Mouse (Mus musculus) liver, postnatal 0 days (tissue): ENCODE results near the gene Dusp28. TPM values are rescaled to one million over a fixed set of nuclear protein-coding genes. Genes with fewer than 3 reads are reported as not detected.

Source experiments
- ATAC-seq: fragments of 200-750 bp; cut with Nextera tagmentation; 2 replicates; pipeline ENCODE4 v1.8.0; 2017; ENCODE audit warnings: mild to moderate bottlenecking, moderate library complexity
- DNase-seq: peaks from one replicate; pipeline ENCODE4 v3.0.0-alpha.2; 2016
- H3K27ac ChIP-seq: fragments of 300-500 bp; sonication (generic); 2 replicates; pipeline ENCODE4 v1.5.1; 2014; ENCODE audit warnings: antibody characterized with exemption, moderate library complexity, mild to moderate bottlenecking, low read depth
- H3K27me3 ChIP-seq: fragments of 300-500 bp; sonication (generic); 2 replicates; pipeline ENCODE4 v1.6.1; 2014; ENCODE audit warnings: low read length, control low read depth, mixed read lengths; ENCODE audit not compliant: insufficient read depth
- H3K36me3 ChIP-seq: fragments of 300-500 bp; sonication (generic); replicated peaks from 2 replicates; pipeline ENCODE4 v1.6.1; 2014; ENCODE audit warnings: mild to moderate bottlenecking, control low read depth, low read length, moderate library complexity, mixed read lengths; ENCODE audit not compliant: insufficient read depth
- H3K4me1 ChIP-seq: fragments of 300-500 bp; sonication (generic); 2 replicates; pipeline ENCODE4 v1.6.1; 2014; ENCODE audit warnings: antibody characterized with exemption, mild to moderate bottlenecking, control low read depth; ENCODE audit not compliant: insufficient read depth
- H3K4me2 ChIP-seq: fragments of 300-500 bp; sonication (generic); 2 replicates; pipeline ENCODE4 v1.6.1; 2014; ENCODE audit warnings: low read depth, mild to moderate bottlenecking, low read length, moderate library complexity, mixed read lengths
- H3K4me3 ChIP-seq: fragments of 300-500 bp; sonication (generic); 2 replicates; pipeline ENCODE4 v1.5.1; 2014; ENCODE audit warnings: low read depth, low read length
- H3K9ac ChIP-seq: fragments of 300-500 bp; sonication (generic); replicated peaks from 2 replicates; pipeline ENCODE4 v1.6.1; 2014; ENCODE audit warnings: mild to moderate bottlenecking, moderate library complexity
- H3K9me3 ChIP-seq: fragments of 300-500 bp; sonication (generic); 2 replicates; pipeline ENCODE4 v1.6.1; 2016; ENCODE audit warnings: mild to moderate bottlenecking, control low read depth, low read length, mixed read lengths
- CTCF ChIP-seq: sonication (generic); IDR thresholded peaks from 2 replicates; pipeline ENCODE4 v1.5.1; 2016; ENCODE audit warnings: antibody characterized with exemption, low read depth
- EP300 ChIP-seq: IDR thresholded peaks from 2 replicates; pipeline ENCODE4 v1.6.1; 2016; ENCODE audit warnings: antibody characterized with exemption, low read depth, mild to moderate bottlenecking
- WGBS: fragments of 180-500 bp; shearing (Covaris S2); extraction: QIAGEN DNeasy Blood & Tissue Kit; methylation state at CpG from one replicate; pipeline ENCODE4 v1.1.7; 2014; ENCODE audit not compliant: insufficient replicate concordance; 5-methylcytosine and 5-hydroxymethylcytosine counted together
- polyA plus RNA-seq: library from polyadenylated mRNA; unstranded; fragments of >200 nt; fragmentation: Nextera tagmentation; extraction: Ambion mirVana; gene quantifications from 2 replicates; pipeline ENCODE4 v1.2.1, GENCODE M21; 2015

Dusp28 gene
- 17.4 and 20.2 TPM in 2 replicates for polyA plus RNA-seq

GRCm38 (mm10) chr1:92906779-92907631 lies at the start of gene Dusp28:
Gene Dusp28 (plus strand): TSS chr1:92906981.
- H3K4me2 ChIP-seq, result peak within 1 kb of the TSS; percentile 89
- peak; percentile 96 for DNase-seq
- no peaks in the 10 kb centered on the region; the same call in 1 of the 2 replicates for H3K27me3 ChIP-seq
- H3K9me3 ChIP-seq, result no peaks in the 10 kb centered on the region
- peak; percentile 89 for ATAC-seq
- peak within 1 kb of the TSS; percentile 79 for H3K4me3 ChIP-seq
- TF ChIP-seq CTCF (peak; percentile 80), EP300 (no peak; the same call in 1 of the 2 replicates)
- H3K9ac ChIP-seq, result peak within 1 kb of the TSS; percentile 83
- H3K36me3 ChIP-seq, result peaks cover 3% of the 10 kb centered on the region; the same call in 1 of the 2 replicates
- under 1% methylated on average over 80 of the region's 81 CpGs for WGBS
- H3K27ac ChIP-seq, result peak within 1 kb of the TSS; percentile 96
- peaks cover 45% of the 10 kb centered on the region for H3K4me1 ChIP-seq

GRCm38 (mm10) chr1:92861503-92861902 lies 45.3 kb upstream of the Dusp28 start:
- ATAC-seq (no peak), DNase-seq (no peak)
- no peaks in the 10 kb centered on the region for H3K36me3 ChIP-seq
- no peak overlapping the region for H3K4me3 ChIP-seq
- H3K4me2 ChIP-seq, result no peak overlapping the region
- no peaks in the 10 kb centered on the region for H3K27me3 ChIP-seq
- H3K9ac ChIP-seq, result no peak overlapping the region
- no peaks in the 10 kb centered on the region for H3K4me1 ChIP-seq
- 66% methylated on average over 6 of the region's 6 CpGs for WGBS
- no peaks in the 10 kb centered on the region for H3K9me3 ChIP-seq
- no peak overlapping the region for H3K27ac ChIP-seq
- TF ChIP-seq CTCF (no peak), EP300 (no peak)

GRCm38 (mm10) chr1:92863268-92863667 lies 43.5 kb upstream of the Dusp28 start:
- no peaks in the 10 kb centered on the region for H3K27me3 ChIP-seq

GRCm38 (mm10) chr1:92866170-92866569 lies 40.6 kb upstream of the Dusp28 start:
- ATAC-seq (no peak), DNase-seq (no peak)
- Histone ChIP-seq H3K4me3 (no peak overlapping the region), H3K36me3 (no peaks in the 10 kb centered on the region), H3K4me2 (no peak overlapping the region), H3K9ac (no peak overlapping the region), H3K4me1 (no peaks in the 10 kb centered on the region), H3K9me3 (no peaks in the 10 kb centered on the region), H3K27me3 (no peaks in the 10 kb centered on the region), H3K27ac (no peak overlapping the region)
- 57% methylated on average over 2 of the region's 2 CpGs for WGBS
- TF ChIP-seq EP300 (no peak), CTCF (no peak)

More at GRCm38 (mm10) chr1:92863268-92863667, 43.5 kb upstream of the Dusp28 start:
- no peaks in the 10 kb centered on the region for H3K36me3 ChIP-seq
- no peak for TF ChIP-seq CTCF
- no peak for ATAC-seq
- DNase-seq, result no peak
- H3K4me1 ChIP-seq, result no peaks in the 10 kb centered on the region
- no peak overlapping the region for H3K4me2 ChIP-seq
- no peak overlapping the region for H3K27ac ChIP-seq
- WGBS, result 70% methylated on average over 4 of the region's 4 CpGs
- no peaks in the 10 kb centered on the region for H3K9me3 ChIP-seq
- no peak overlapping the region for H3K9ac ChIP-seq
- no peak overlapping the region for H3K4me3 ChIP-seq

GRCm38 (mm10) chr1:92869985-92870384 lies 36.8 kb upstream of the Dusp28 start:
- no peak overlapping the region for H3K27ac ChIP-seq
- H3K4me2 ChIP-seq, result no peak overlapping the region
- no peak overlapping the region for H3K9ac ChIP-seq
- no peaks in the 10 kb centered on the region for H3K36me3 ChIP-seq
- DNase-seq (no peak), ATAC-seq (no peak)
- no peaks in the 10 kb centered on the region for H3K9me3 ChIP-seq
- no peaks in the 10 kb centered on the region for H3K27me3 ChIP-seq
- 64% methylated on average over 2 of the region's 2 CpGs for WGBS
- H3K4me1 ChIP-seq, result no peaks in the 10 kb centered on the region
- no peak overlapping the region for H3K4me3 ChIP-seq
- TF ChIP-seq EP300 (no peak), CTCF (no peak)

GRCm38 (mm10) chr1:92872666-92873065 lies 34.1 kb upstream of the Dusp28 start:
- no peak overlapping the region for H3K4me3 ChIP-seq
- ATAC-seq (no peak), DNase-seq (no peak)
- H3K36me3 ChIP-seq, result no peaks in the 10 kb centered on the region
- TF ChIP-seq CTCF, result no peak
- TF ChIP-seq EP300, result no peak
- no peaks in the 10 kb centered on the region for H3K27me3 ChIP-seq
- no peaks in the 10 kb centered on the region for H3K4me1 ChIP-seq
- WGBS, result 80% methylated on average over 7 of the region's 7 CpGs
- H3K9ac ChIP-seq, result no peak overlapping the region
- H3K27ac ChIP-seq, result no peak overlapping the region
- H3K9me3 ChIP-seq, result no peaks in the 10 kb centered on the region
- H3K4me2 ChIP-seq, result no peak overlapping the region
